Mouse (Mus musculus) myocyte (in vitro differentiated cells): ENCODE data around the gene Wars.

Experiments used
- CEBPB ChIP-seq: IDR thresholded peaks from 2 replicates; pipeline ENCODE4 v1.6.1; 2011; ENCODE audit warnings: mild to moderate bottlenecking, moderate library complexity; ENCODE audit not compliant: poor library complexity, insufficient read depth, severe bottlenecking
- E2F4 ChIP-seq: IDR thresholded peaks from one replicate; pipeline ENCODE4 v1.6.1; 2011; ENCODE audit warnings: mild to moderate bottlenecking, control low read depth, moderate library complexity; ENCODE audit not compliant: insufficient read depth
- MAX ChIP-seq: IDR thresholded peaks from one replicate; pipeline ENCODE4 v1.6.1; 2011; ENCODE audit warnings: low read depth, mild to moderate bottlenecking, control low read depth
- MYOD1 ChIP-seq, 3 experiments: IDR thresholded peaks; one replicate each; pipeline ENCODE4 v1.6.1; 2011; ENCODE audit warnings: control low read depth in 2 of 3, low read depth in 2 of 3, mild to moderate bottlenecking in 2 of 3, moderate library complexity in 1 of 3; ENCODE audit not compliant: insufficient read length in 2 of 3, control insufficient read depth in 1 of 3
- MYOG ChIP-seq, 3 experiments: IDR thresholded peaks; one replicate each; pipeline ENCODE4 v1.6.1; 2011; ENCODE audit warnings: control low read depth in 2 of 3, low read depth in 2 of 3, mild to moderate bottlenecking in 2 of 3; ENCODE audit not compliant: insufficient read length in 2 of 3, control insufficient read depth in 1 of 3, insufficient read depth in 1 of 3
- POLR2A ChIP-seq: IDR thresholded peaks from one replicate; pipeline ENCODE4 v1.6.1; 2011; ENCODE audit warnings: low read depth, mild to moderate bottlenecking, control low read depth, moderate library complexity; ENCODE audit not compliant: insufficient read length
- POLR2AphosphoS2 ChIP-seq: IDR thresholded peaks from one replicate; pipeline ENCODE4 v1.6.1; 2011; ENCODE audit warnings: low read depth, control low read depth; ENCODE audit not compliant: insufficient read length
- SRF ChIP-seq: IDR thresholded peaks from one replicate; pipeline ENCODE4 v1.6.1; 2011; ENCODE audit warnings: low read depth; ENCODE audit not compliant: control insufficient read depth, insufficient read length
- TCF12 ChIP-seq: IDR thresholded peaks from one replicate; pipeline ENCODE4 v1.6.1; 2011; ENCODE audit warnings: mild to moderate bottlenecking, control low read depth; ENCODE audit not compliant: poor library complexity, insufficient read depth, severe bottlenecking
- USF1 ChIP-seq: IDR thresholded peaks from one replicate; pipeline ENCODE4 v1.6.1; 2011; ENCODE audit warnings: low read depth, mild to moderate bottlenecking, control low read depth, moderate library complexity

GRCm38 (mm10) chr12:108882776-108883175, 11.2 kb downstream of the Wars start:
- TF ChIP-seq TCF12: no peak
- peak; percentile 8 for TF ChIP-seq POLR2AphosphoS2
- no peak for TF ChIP-seq POLR2A
- TF ChIP-seq CEBPB: no peak
- no peak for TF ChIP-seq USF1
- no peak for TF ChIP-seq MYOG (IDR thresholded peaks at IDR 0.05; ENCODE audit: control insufficient read depth in 1 of 3, insufficient read depth in 1 of 3, insufficient read length in 2 of 3, low read depth in 2 of 3)
- no peak for TF ChIP-seq MAX
- no peak for TF ChIP-seq SRF
- no peak for TF ChIP-seq MYOD1 (IDR thresholded peaks at IDR 0.05; ENCODE audit: control insufficient read depth in 1 of 3, insufficient read length in 2 of 3, low read depth in 2 of 3)
- TF ChIP-seq E2F4: no peak
